Mouse (Mus musculus) CH12.LX (cell line): ENCODE measurements at regions not wholly inside any gene's neighbourhood (a gene's known extent, or its start where the extent isn't known, plus 50 kb on each side); places are given as distances from the start of the nearest gene placed in this dataset.

Experiments used
- DNase-seq: peaks from one replicate; pipeline ENCODE4 v3.0.0-alpha.2; 2013; ENCODE audit errors: extremely low read depth
- H3K27ac ChIP-seq: 2 replicates; pipeline ENCODE4 v1.5.1; 2012; ENCODE audit warnings: low read depth, mild to moderate bottlenecking, control low read depth, moderate library complexity; ENCODE audit not compliant: insufficient read depth
- H3K27me3 ChIP-seq: replicated peaks from 2 replicates; pipeline ENCODE3; 2012; ENCODE audit warnings: inconsistent platforms
- H3K36me3 ChIP-seq, 2 experiments: replicated peaks in 1 of 2; 2 replicates each; pipeline versions ENCODE3 to v1.6.1; 2012; ENCODE audit warnings: inconsistent platforms in 1 of 2, low read length in 1 of 2, mild to moderate bottlenecking in 1 of 2, mixed read lengths in 1 of 2, moderate library complexity in 1 of 2; ENCODE audit not compliant: control insufficient read depth in 1 of 2, insufficient read depth in 1 of 2
- H3K4me1 ChIP-seq, 2 experiments: 2 replicates each; pipeline ENCODE4 v1.6.1; 2012; ENCODE audit warnings: inconsistent platforms in 1 of 2, moderate library complexity in 1 of 2; ENCODE audit not compliant: insufficient read depth in 2 of 2, control insufficient read depth in 1 of 2
- H3K4me2 ChIP-seq: 2 replicates; pipeline ENCODE4 v1.6.1; 2012; ENCODE audit warnings: low read depth, mild to moderate bottlenecking, control low read depth; ENCODE audit not compliant: poor library complexity, insufficient read depth, severe bottlenecking
- H3K4me3 ChIP-seq, 3 experiments: fragments of 150-350 bp in 1 of 3; sonication (generic) in 1 of 3; replicated peaks in 1 of 3; 2 replicates each; pipeline versions ENCODE3 to v1.5.1; 2011 to 2012; ENCODE audit warnings: low read depth in 2 of 3, low read length in 2 of 3, mild to moderate bottlenecking in 2 of 3, moderate library complexity in 2 of 3, control low read depth in 1 of 3, improper control_type of control experiment in 1 of 3, inconsistent platforms in 1 of 3, mixed read lengths in 1 of 3; ENCODE audit not compliant: poor library complexity in 1 of 3
- H3K79me2 ChIP-seq: replicated peaks from 2 replicates; pipeline ENCODE4 v1.6.1; 2012; ENCODE audit warnings: mild to moderate bottlenecking, moderate library complexity; ENCODE audit not compliant: control insufficient read depth, poor library complexity, insufficient read depth, severe bottlenecking; ENCODE audit errors: extremely low read depth
- H3K9ac ChIP-seq: 2 replicates; pipeline ENCODE4 v1.6.1; 2012; ENCODE audit warnings: low read depth, mild to moderate bottlenecking, control low read depth, moderate library complexity; ENCODE audit not compliant: insufficient read depth
- H3K9me3 ChIP-seq: replicated peaks from 2 replicates; pipeline ENCODE3; 2012; ENCODE audit warnings: low read length, inconsistent platforms, mixed read lengths
- CHD1 ChIP-seq: IDR thresholded peaks from 2 replicates; pipeline ENCODE4 v1.6.1; 2012; ENCODE audit warnings: low read depth, low read length, improper control_type of control experiment, inconsistent platforms
- E2F4 ChIP-seq: IDR thresholded peaks from 2 replicates; pipeline ENCODE4 v1.6.1; 2011; ENCODE audit warnings: low read depth, low read length, improper control_type of control experiment; ENCODE audit not compliant: insufficient replicate concordance
- ELF1 ChIP-seq: IDR thresholded peaks from 2 replicates; pipeline ENCODE4 v1.6.1; 2014; ENCODE audit warnings: low read depth, mild to moderate bottlenecking, inconsistent platforms, low read length, improper control_type of control experiment
- EP300 ChIP-seq: IDR thresholded peaks from 2 replicates; pipeline ENCODE4 v1.6.1; 2011; ENCODE audit warnings: low read length, improper control_type of control experiment
- ETS1 ChIP-seq: conservative IDR thresholded peaks from 2 replicates; pipeline ENCODE4 v1.6.1; 2012; ENCODE audit warnings: low read depth, mild to moderate bottlenecking, inconsistent platforms, low read length, improper control_type of control experiment, moderate library complexity
- HCFC1 ChIP-seq: IDR thresholded peaks from 2 replicates; pipeline ENCODE4 v1.6.1; 2012; ENCODE audit warnings: low read depth, mild to moderate bottlenecking, inconsistent platforms, low read length, improper control_type of control experiment
- JUN ChIP-seq: IDR thresholded peaks from 2 replicates; pipeline ENCODE4 v1.6.1; 2011; ENCODE audit warnings: low read depth, mild to moderate bottlenecking, low read length, improper control_type of control experiment, moderate library complexity; ENCODE audit not compliant: insufficient read depth
- MAFK ChIP-seq: IDR thresholded peaks from 2 replicates; pipeline ENCODE4 v1.6.1; 2011; ENCODE audit warnings: low read length, improper control_type of control experiment; ENCODE audit not compliant: insufficient replicate concordance
- MEF2A ChIP-seq: IDR thresholded peaks from 2 replicates; pipeline ENCODE4 v1.6.1; 2014; ENCODE audit warnings: low read depth, mild to moderate bottlenecking, inconsistent platforms, low read length, improper control_type of control experiment, borderline replicate concordance
- NELFE ChIP-seq: IDR thresholded peaks from 2 replicates; pipeline ENCODE4 v1.6.1; 2011; ENCODE audit warnings: low read depth, low read length, improper control_type of control experiment
- NRF1 ChIP-seq: IDR thresholded peaks from 2 replicates; pipeline ENCODE4 v1.6.1; 2014; ENCODE audit warnings: low read depth, mild to moderate bottlenecking, inconsistent platforms, low read length, improper control_type of control experiment, moderate library complexity
- POLR2AphosphoS2 ChIP-seq: IDR thresholded peaks from 2 replicates; pipeline ENCODE4 v1.6.1; 2011; ENCODE audit warnings: low read depth, low read length, improper control_type of control experiment
- RCOR1 ChIP-seq: conservative IDR thresholded peaks from 2 replicates; pipeline ENCODE4 v1.6.1; 2012; ENCODE audit warnings: low read depth, mild to moderate bottlenecking, inconsistent platforms, low read length, improper control_type of control experiment
- SMC3 ChIP-seq: IDR thresholded peaks from 2 replicates; pipeline ENCODE4 v1.6.1; 2011; ENCODE audit warnings: low read depth, low read length, improper control_type of control experiment
- TBP ChIP-seq: conservative IDR thresholded peaks from 2 replicates; pipeline ENCODE4 v1.6.1; 2011; ENCODE audit warnings: low read depth, low read length, improper control_type of control experiment
- TCF12 ChIP-seq: IDR thresholded peaks from 2 replicates; pipeline ENCODE4 v1.6.1; 2014; ENCODE audit warnings: low read depth, mild to moderate bottlenecking, inconsistent platforms, low read length, improper control_type of control experiment
- UBTF ChIP-seq: IDR thresholded peaks from 2 replicates; pipeline ENCODE4 v1.6.1; 2012; ENCODE audit warnings: low read depth, mild to moderate bottlenecking, inconsistent platforms, low read length, improper control_type of control experiment, moderate library complexity
- USF1 ChIP-seq: IDR thresholded peaks from 2 replicates; pipeline ENCODE4 v1.6.1; 2014; ENCODE audit warnings: low read depth, mild to moderate bottlenecking, inconsistent platforms, low read length, improper control_type of control experiment
- ZNF384 ChIP-seq: IDR thresholded peaks from 2 replicates; pipeline ENCODE4 v1.6.1; 2012; ENCODE audit warnings: low read depth, low read length, improper control_type of control experiment, inconsistent platforms
- dilution Hi-C: fragments of 300-500 bp; cut with MboI; formaldehyde crosslinking; loops from 2 replicates; pipeline ENCODE4 v1.14.3; 2020; ENCODE audit warnings: low sequenced_read_pairs; ENCODE audit not compliant: extremely low pct_unique_long_range_greater_than_20kb, extremely low pct_ligation_motif_present
- in situ Hi-C: fragments of 300-500 bp; cut with MboI; formaldehyde crosslinking; loops from 3 replicates; pipeline ENCODE4 v1.14.3; 2019; ENCODE audit warnings: low sequenced_read_pairs, low pct_ligation_motif_present, low pct_unique_long_range_greater_than_20kb, mixed read lengths

DNA sequence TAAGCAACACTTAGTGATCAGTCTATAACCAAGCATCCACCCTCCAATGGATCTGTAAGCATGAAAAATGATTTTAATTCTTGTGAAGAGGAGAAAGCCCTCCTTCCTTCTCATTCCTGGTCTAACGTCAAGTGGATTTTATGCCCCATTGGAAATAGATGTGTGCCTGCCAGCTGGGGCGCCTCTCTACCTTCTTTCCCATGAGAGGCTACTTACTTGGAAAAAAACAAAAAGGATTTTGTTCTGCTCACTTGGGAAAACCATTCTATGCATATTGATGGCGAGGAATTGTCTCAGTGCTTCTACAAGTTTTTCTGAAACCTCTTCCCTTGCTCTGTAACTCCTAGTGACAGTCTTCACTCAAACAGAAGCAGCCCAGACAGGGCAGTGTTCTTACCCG, 84.1 kb downstream of the Rnd3 start:
- dilution Hi-C loops (no loop called here), in situ Hi-C loops (no loop called here)
- H3K4me1 ChIP-seq = peaks cover 0 to 6% of the 10 kb centered on the region in 2 experiments; a peak in 2 of 4 replicates
- no peak overlapping the region for H3K9ac ChIP-seq
- H3K36me3 ChIP-seq = no peaks in the 10 kb centered on the region
- H3K4me3 ChIP-seq = no peak overlapping the region
- H3K27ac ChIP-seq = no peak overlapping the region
- H3K27me3 ChIP-seq = no peaks in the 10 kb centered on the region
- no peak overlapping the region for H3K4me2 ChIP-seq
- H3K79me2 ChIP-seq = no peaks in the 10 kb centered on the region
- no peak for DNase-seq
- TF ChIP-seq HCFC1 (no peak), JUN (no peak), TCF12 (no peak), UBTF (no peak)
- H3K9me3 ChIP-seq = no peaks in the 10 kb centered on the region

DNA sequence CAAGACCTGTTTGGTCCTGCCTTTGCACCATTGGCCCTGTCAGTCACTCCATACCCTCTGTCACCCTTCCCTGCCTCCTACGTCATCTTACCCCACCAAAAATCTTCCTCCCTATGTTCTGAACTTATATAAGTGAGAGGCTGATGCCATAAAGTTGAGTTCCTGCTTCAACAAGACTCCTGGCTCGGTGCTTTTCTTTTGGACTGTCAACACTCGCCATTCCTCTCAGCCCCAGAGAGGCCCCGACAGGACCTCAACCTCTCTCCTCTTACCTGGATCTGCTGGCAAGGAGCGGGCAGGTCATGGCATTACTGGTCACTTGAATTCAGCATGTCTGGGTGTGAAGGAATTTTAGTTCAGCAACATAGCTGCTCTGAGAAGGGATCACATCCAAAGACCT, 86.9 kb downstream of the Rnd3 start:
- no peak overlapping the region for H3K4me2 ChIP-seq
- no peaks in the 10 kb centered on the region for H3K27me3 ChIP-seq
- in situ Hi-C loops = no loop called here
- no peak for DNase-seq
- H3K4me1 ChIP-seq = peaks cover 0 to 6% of the 10 kb centered on the region in 2 experiments; a peak in 2 of 4 replicates
- H3K79me2 ChIP-seq = no peaks in the 10 kb centered on the region
- dilution Hi-C loops = no loop called here
- H3K27ac ChIP-seq = no peak overlapping the region
- H3K9ac ChIP-seq = no peak overlapping the region
- H3K4me3 ChIP-seq = no peak overlapping the region
- no peaks in the 10 kb centered on the region for H3K36me3 ChIP-seq
- H3K9me3 ChIP-seq = no peaks in the 10 kb centered on the region
- TF ChIP-seq MEF2A = no peak
- TF ChIP-seq E2F4 = no peak
- no peak for TF ChIP-seq NELFE
- TF ChIP-seq SMC3 = no peak
- TF ChIP-seq ETS1 = no peak
- no peak for TF ChIP-seq TBP
- TF ChIP-seq MAFK = no peak
- no peak for TF ChIP-seq EP300
- no peak for TF ChIP-seq CHD1
- no peak for TF ChIP-seq RCOR1
- TF ChIP-seq ZNF384 = no peak
- TF ChIP-seq ELF1 = no peak
- TF ChIP-seq NRF1 = no peak
- TF ChIP-seq POLR2AphosphoS2 = no peak
- no peak for TF ChIP-seq TCF12
- TF ChIP-seq USF1 = no peak
